Mouse (Mus musculus) intestine, embryonic 14.5 days (tissue): ENCODE results near the gene Ankfy1. TPM values are rescaled to one million over a fixed set of nuclear protein-coding genes. Genes with fewer than 3 reads are reported as not detected.

Source experiments
- ATAC-seq: fragments of 200-750 bp; cut with Nextera tagmentation; replicated peaks from 2 replicates; pipeline ENCODE4 v1.8.0; 2017; ENCODE audit warnings: low read depth, moderate number of reproducible peaks, moderate TSS enrichment, moderate library complexity; ENCODE audit not compliant: low FRiP score, low TSS enrichment
- DNase-seq: peaks from one replicate; pipeline ENCODE4 v3.0.0-alpha.2; 2018; ENCODE audit warnings: low spot score
- H3K27ac ChIP-seq: fragments of 300-500 bp; sonication (generic); 2 replicates; pipeline ENCODE4 v1.5.1; 2014; ENCODE audit warnings: low read depth, mild to moderate bottlenecking, control low read depth
- H3K27me3 ChIP-seq: fragments of 300-500 bp; sonication (generic); replicated peaks from 2 replicates; pipeline ENCODE4 v1.6.1; 2014; ENCODE audit warnings: low read length, control low read depth; ENCODE audit not compliant: control insufficient read depth, insufficient read depth
- H3K36me3 ChIP-seq: fragments of 300-500 bp; sonication (generic); 2 replicates; pipeline ENCODE4 v1.6.1; 2014; ENCODE audit warnings: low read length, control low read depth; ENCODE audit not compliant: control insufficient read depth, insufficient read depth
- H3K4me1 ChIP-seq: fragments of 300-500 bp; sonication (generic); replicated peaks from 2 replicates; pipeline ENCODE4 v1.6.1; 2014; ENCODE audit warnings: low read length, control low read depth, mixed read lengths; ENCODE audit not compliant: control insufficient read depth, insufficient read depth
- H3K4me2 ChIP-seq: fragments of 300-500 bp; sonication (generic); 2 replicates; pipeline ENCODE4 v1.6.1; 2014; ENCODE audit warnings: low read length
- H3K4me3 ChIP-seq: fragments of 300-500 bp; sonication (generic); 2 replicates; pipeline ENCODE4 v1.5.1; 2014; ENCODE audit warnings: low read depth, low read length, control low read depth, mixed read lengths
- H3K9ac ChIP-seq: fragments of 300-500 bp; sonication (generic); 2 replicates; pipeline ENCODE4 v1.6.1; 2014; ENCODE audit warnings: mild to moderate bottlenecking, low read length
- H3K9me3 ChIP-seq: fragments of 300-500 bp; sonication (generic); 2 replicates; pipeline ENCODE4 v1.6.1; 2016; ENCODE audit warnings: low read length, control low read depth; ENCODE audit not compliant: control insufficient read depth
- WGBS: fragments of 180-500 bp; shearing (Covaris S2); extraction: QIAGEN DNeasy Blood & Tissue Kit; methylation state at CpG from one replicate; pipeline ENCODE4 v1.1.7; 2014; 5-methylcytosine and 5-hydroxymethylcytosine counted together
- polyA plus RNA-seq: library from polyadenylated mRNA; unstranded; fragments of >200 nt; fragmentation: Nextera tagmentation; extraction: Ambion mirVana; gene quantifications from 2 replicates; pipeline ENCODE4 v1.2.1, GENCODE M21; 2014

The Ankfy1 gene
- polyA plus RNA-seq, 1 experiment from 2014 or later, result 32.8 TPM

- Histone ChIP-seq H3K27me3 (no peaks in the 10 kb centered on the region), H3K9me3 (no peaks in the 10 kb centered on the region), H3K9ac (no peak overlapping the region), H3K36me3 (0 out of 2 replicates have a peak, but pooled peaks cover 5% of the 10 kb centered on the region), H3K4me2 (no peak overlapping the region), H3K27ac (no peak overlapping the region), H3K4me3 (no peak overlapping the region), H3K4me1 (no peaks in the 10 kb centered on the region)
- ATAC-seq (no peak), DNase-seq (no peak)
- WGBS, result 76% methylated on average over 6 of the region's 6 CpGs
Observed at GRCm38 (mm10) chr11:72671294-72671988, 18.4 kb upstream of the Ankfy1 start.

- no peak overlapping the region for H3K9ac ChIP-seq
- H3K4me2 ChIP-seq, result no peak overlapping the region
- H3K27me3 ChIP-seq, result no peaks in the 10 kb centered on the region
- no peak for ATAC-seq
- WGBS, result 89% methylated on average over 1 of the region's 1 CpGs
- no peaks in the 10 kb centered on the region for H3K4me1 ChIP-seq
- 0 out of 2 replicates have a peak, but pooled peaks cover 5% of the 10 kb centered on the region for H3K36me3 ChIP-seq
- DNase-seq, result no peak
- no peak overlapping the region for H3K27ac ChIP-seq
- no peak overlapping the region for H3K4me3 ChIP-seq
- H3K9me3 ChIP-seq, result no peaks in the 10 kb centered on the region
Observed at GRCm38 (mm10) chr11:72672438-72672837, 17.4 kb upstream of the Ankfy1 start.

- H3K27me3 ChIP-seq, result no peaks in the 10 kb centered on the region
- no peaks in the 10 kb centered on the region for H3K4me1 ChIP-seq
- no peak overlapping the region for H3K27ac ChIP-seq
- no peaks in the 10 kb centered on the region for H3K9me3 ChIP-seq
- peaks cover 12% of the 10 kb centered on the region; the same call in 1 of the 2 replicates for H3K36me3 ChIP-seq
- no peak overlapping the region for H3K4me3 ChIP-seq
- ATAC-seq (no peak), DNase-seq (no peak)
- 82% methylated on average over 2 of the region's 2 CpGs for WGBS
- H3K9ac ChIP-seq, result no peak overlapping the region
- no peak overlapping the region for H3K4me2 ChIP-seq
Observed at GRCm38 (mm10) chr11:72675280-72675679, 14.5 kb upstream of the Ankfy1 start.

GRCm38 (mm10) chr11:72680726-72681125, 9.1 kb upstream of the Ankfy1 start:
- Histone ChIP-seq H3K9me3 (no peaks in the 10 kb centered on the region), H3K4me2 (no peak overlapping the region), H3K4me1 (no peaks in the 10 kb centered on the region), H3K27ac (no peak overlapping the region), H3K9ac (no peak overlapping the region), H3K4me3 (no peak overlapping the region), H3K27me3 (no peaks in the 10 kb centered on the region), H3K36me3 (peaks cover 33% of the 10 kb centered on the region)
- no peak for ATAC-seq
- no peak for DNase-seq

- 96% methylated on average over 2 of the region's 2 CpGs for WGBS
- no peak overlapping the region for H3K9ac ChIP-seq
- no peak for ATAC-seq
- no peaks in the 10 kb centered on the region for H3K27me3 ChIP-seq
- H3K36me3 ChIP-seq, result peaks cover 33% of the 10 kb centered on the region
- no peak overlapping the region for H3K4me3 ChIP-seq
- no peaks in the 10 kb centered on the region for H3K4me1 ChIP-seq
- H3K27ac ChIP-seq, result no peak overlapping the region
- no peaks in the 10 kb centered on the region for H3K9me3 ChIP-seq
- H3K4me2 ChIP-seq, result no peak overlapping the region
- no peak for DNase-seq
Observed at GRCm38 (mm10) chr11:72683402-72683801, 6.4 kb upstream of the Ankfy1 start.

GRCm38 (mm10) chr11:72686697-72687096, 3.1 kb upstream of the Ankfy1 start:
- no peak overlapping the region for H3K27ac ChIP-seq
- DNase-seq, result no peak
- H3K9me3 ChIP-seq, result no peaks in the 10 kb centered on the region
- H3K4me2 ChIP-seq, result no peak overlapping the region
- H3K4me1 ChIP-seq, result peaks cover 17% of the 10 kb centered on the region
- H3K27me3 ChIP-seq, result no peaks in the 10 kb centered on the region
- H3K9ac ChIP-seq, result no peak overlapping the region
- no peak overlapping the region for H3K4me3 ChIP-seq
- H3K36me3 ChIP-seq, result peaks cover 11% of the 10 kb centered on the region
- no peak for ATAC-seq

GRCm38 (mm10) chr11:72688242-72688641, 1.6 kb upstream of the Ankfy1 start:
- Histone ChIP-seq H3K9me3 (no peaks in the 10 kb centered on the region), H3K9ac (no peak overlapping the region), H3K27ac (no peak overlapping the region), H3K4me3 (no peak overlapping the region), H3K4me1 (peaks cover 21% of the 10 kb centered on the region), H3K36me3 (peaks cover 8% of the 10 kb centered on the region; the same call in 1 of the 2 replicates), H3K27me3 (no peaks in the 10 kb centered on the region), H3K4me2 (no peak overlapping the region)
- ATAC-seq, result no peak
- WGBS, result 15% methylated on average over 5 of the region's 5 CpGs
- DNase-seq, result no peak

GRCm38 (mm10) chr11:72689115-72689514, 691 bp upstream of the Ankfy1 start:
- no peak for ATAC-seq
- 56% methylated on average over 3 of the region's 3 CpGs for WGBS
- H3K36me3 ChIP-seq, result peaks cover 8% of the 10 kb centered on the region; the same call in 1 of the 2 replicates
- H3K27ac ChIP-seq, result peak overlapping the region; percentile 71
- H3K4me1 ChIP-seq, result peaks cover 21% of the 10 kb centered on the region
- H3K27me3 ChIP-seq, result no peaks in the 10 kb centered on the region
- H3K4me2 ChIP-seq, result peak overlapping the region; percentile 69
- peak overlapping the region; percentile 77 for H3K4me3 ChIP-seq
- no peaks in the 10 kb centered on the region for H3K9me3 ChIP-seq
- H3K9ac ChIP-seq, result peak overlapping the region; percentile 75
- DNase-seq, result no peak

GRCm38 (mm10) chr11:72692353-72692752, 2.5 kb downstream of the Ankfy1 start:
- Histone ChIP-seq H3K4me3 (no peak overlapping the region), H3K36me3 (no peaks in the 10 kb centered on the region), H3K27ac (no peak overlapping the region), H3K4me1 (peaks cover 21% of the 10 kb centered on the region), H3K4me2 (no peak overlapping the region), H3K27me3 (no peaks in the 10 kb centered on the region), H3K9ac (no peak overlapping the region), H3K9me3 (no peaks in the 10 kb centered on the region)
- ATAC-seq (no peak), DNase-seq (no peak)
- 94% methylated on average over 4 of the region's 4 CpGs for WGBS
